Mouse (Mus musculus): ENCODE measurements around the gene Pole4. TPM values are rescaled to one million over a fixed set of nuclear protein-coding genes. Genes with fewer than 3 reads are reported as not detected.
"Not testable (repeated sequence)": the region's sequence is repeated elsewhere in the genome, so short reads cannot be mapped to it uniquely, and the experiment has no call there.

The Pole4 gene
- polyA plus RNA-seq, 1 experiment: 23.6 TPM

DNA sequence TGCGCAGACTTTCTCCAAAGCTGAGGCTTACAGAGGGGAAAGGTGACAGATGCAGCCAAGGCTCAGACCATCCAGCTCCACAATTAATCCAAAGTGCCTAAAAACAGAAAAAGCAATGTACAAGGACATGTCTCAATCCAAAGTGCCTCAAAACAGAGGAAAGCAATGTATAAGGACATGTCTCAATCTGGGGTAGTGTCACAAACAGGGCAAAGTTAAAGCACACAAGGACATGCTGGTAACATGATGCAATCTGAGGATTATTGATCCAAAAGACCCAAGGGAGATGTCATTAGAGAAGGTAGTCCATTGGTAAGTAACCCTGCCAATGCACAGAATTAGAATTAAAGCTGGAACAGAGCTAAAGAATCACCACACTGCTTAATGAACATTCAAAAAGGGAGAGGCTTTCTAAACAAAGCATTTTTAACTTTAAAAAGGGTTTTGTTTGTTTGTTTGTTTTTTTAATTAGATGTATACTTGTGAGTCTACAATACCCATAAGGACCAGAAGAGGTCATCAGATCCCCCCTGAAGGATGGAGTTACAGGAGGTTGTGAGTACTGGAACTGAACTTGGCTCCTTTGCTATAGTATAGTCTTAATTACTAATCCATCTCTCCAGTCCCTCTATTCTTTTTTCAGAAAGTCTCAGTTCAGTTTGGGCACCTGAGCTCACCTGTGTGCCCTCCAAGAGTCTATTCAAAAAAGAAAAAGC lies 57.1 kb downstream of the Pole4 start:
- H3K4me1 ChIP-seq (ENCODE audit: control insufficient read depth, insufficient read depth, insufficient read length): peaks cover 2% of the 10 kb centered on the region; the same call in 1 of the 2 replicates
- H3K36me3 ChIP-seq (ENCODE audit: control insufficient read depth, insufficient read depth, low read length): peaks cover 18% of the 10 kb centered on the region; the same call in 1 of the 2 replicates
- H3K27me3 ChIP-seq (ENCODE audit: control insufficient read depth, insufficient read depth, low read length): no peaks in the 10 kb centered on the region
- no peak overlapping the region for H3K27ac ChIP-seq (ENCODE audit: insufficient read depth, low read length)
- WGBS: 97% methylated on average over 1 of the region's 1 CpGs
- TF ChIP-seq POLR2A (IDR thresholded peaks at IDR 0.05; ENCODE audit: low read depth, low read length) (no peak), CTCF (IDR thresholded peaks at IDR 0.05; ENCODE audit: extremely low read depth, insufficient read depth, insufficient read length, insufficient replicate concordance) (no peak)
- H3K4me3 ChIP-seq (ENCODE audit: extremely low read depth, insufficient read depth, insufficient read length): no peak overlapping the region
- no peak for DNase-seq (ENCODE audit: low read depth in 1 of 2, low spot score in 2 of 2)

DNA sequence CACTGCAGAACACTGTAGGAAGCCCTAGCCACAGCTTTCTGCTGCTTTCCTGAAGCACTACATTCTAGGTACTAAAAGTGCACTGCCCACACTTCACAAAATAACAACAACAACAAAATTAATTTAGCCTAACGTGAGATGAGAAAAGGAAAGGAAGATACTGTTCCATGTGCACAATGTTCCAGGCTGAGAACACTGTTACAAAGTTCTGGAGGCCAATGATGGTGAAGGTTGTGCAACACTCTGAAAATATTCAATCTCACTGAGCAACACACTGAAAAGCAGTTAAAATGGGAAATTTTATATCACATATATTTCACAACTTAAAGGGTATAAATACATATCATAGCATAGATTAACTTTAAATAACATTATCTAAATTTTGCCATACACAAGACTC lies 58.2 kb downstream of the Pole4 start:
- peaks cover 2% of the 10 kb centered on the region; the same call in 1 of the 2 replicates for H3K4me1 ChIP-seq (ENCODE audit: control insufficient read depth, insufficient read depth, insufficient read length)
- WGBS: 90% methylated on average over 1 of the region's 1 CpGs
- H3K27ac ChIP-seq (ENCODE audit: insufficient read depth, low read length): no peak overlapping the region
- H3K4me3 ChIP-seq (ENCODE audit: extremely low read depth, insufficient read depth, insufficient read length): no peak overlapping the region
- DNase-seq (ENCODE audit: low read depth in 1 of 2, low spot score in 2 of 2): no peak
- TF ChIP-seq CTCF (IDR thresholded peaks at IDR 0.05; ENCODE audit: extremely low read depth, insufficient read depth, insufficient read length, insufficient replicate concordance): no peak
- TF ChIP-seq POLR2A (IDR thresholded peaks at IDR 0.05; ENCODE audit: low read depth, low read length): no peak
- H3K36me3 ChIP-seq (ENCODE audit: control insufficient read depth, insufficient read depth, low read length): peaks cover 20% of the 10 kb centered on the region; the same call in 1 of the 2 replicates
- H3K27me3 ChIP-seq (ENCODE audit: control insufficient read depth, insufficient read depth, low read length): no peaks in the 10 kb centered on the region

DNA sequence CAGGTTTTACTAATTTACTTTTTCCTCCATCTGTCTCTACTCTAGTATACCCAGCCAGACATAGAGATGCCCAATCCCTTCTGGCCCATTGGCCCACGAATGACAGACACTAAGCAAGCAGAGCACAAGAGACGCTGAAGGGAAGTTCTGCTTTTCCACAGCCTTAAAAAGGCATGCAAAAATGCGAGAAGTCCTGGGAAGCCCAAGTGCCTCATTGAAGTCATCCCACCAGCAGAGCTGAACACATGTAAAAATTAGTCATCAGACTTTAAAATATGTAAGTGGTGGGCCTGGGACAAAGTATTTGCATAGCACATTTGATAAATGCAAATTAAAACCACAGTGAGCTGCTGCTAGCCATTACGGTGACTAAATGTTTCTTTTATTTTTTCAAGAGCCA lies 65.1 kb downstream of the Pole4 start:
- 75% methylated on average over 4 of the region's 4 CpGs for WGBS
- H3K36me3 ChIP-seq (ENCODE audit: control insufficient read depth, insufficient read depth, low read length): peaks cover 6% of the 10 kb centered on the region; the same call in 1 of the 2 replicates
- no peak overlapping the region for H3K27ac ChIP-seq (ENCODE audit: insufficient read depth, low read length)
- DNase-seq (ENCODE audit: low read depth in 1 of 2, low spot score in 2 of 2): no peak
- no peaks in the 10 kb centered on the region for H3K27me3 ChIP-seq (ENCODE audit: control insufficient read depth, insufficient read depth, low read length)
- no peaks in the 10 kb centered on the region for H3K4me1 ChIP-seq (ENCODE audit: control insufficient read depth, insufficient read depth, insufficient read length)
- no peak overlapping the region for H3K4me3 ChIP-seq (ENCODE audit: extremely low read depth, insufficient read depth, insufficient read length)
- no peak for TF ChIP-seq CTCF (IDR thresholded peaks at IDR 0.05; ENCODE audit: extremely low read depth, insufficient read depth, insufficient read length, insufficient replicate concordance)
- TF ChIP-seq POLR2A (IDR thresholded peaks at IDR 0.05; ENCODE audit: low read depth, low read length): no peak

- H3K4me1 ChIP-seq (ENCODE audit: control insufficient read depth, insufficient read depth, insufficient read length); H3K4me3 ChIP-seq (ENCODE audit: extremely low read depth, insufficient read depth, insufficient read length); DNase-seq (ENCODE audit: low read depth in 1 of 2, low spot score in 2 of 2); H3K27me3 ChIP-seq (ENCODE audit: control insufficient read depth, insufficient read depth, low read length); H3K36me3 ChIP-seq (ENCODE audit: control insufficient read depth, insufficient read depth, low read length); H3K27ac ChIP-seq (ENCODE audit: insufficient read depth, low read length): not testable (repeated sequence)
- WGBS: 96% methylated on average over 7 of the region's 8 CpGs
Observed at GRCm38 (mm10) chr6:82625331-82625730, 79.8 kb downstream of the Pole4 start.

GRCm38 (mm10) chr6:82613201-82613600 lies 92.0 kb downstream of the Pole4 start:
- no peak for DNase-seq (ENCODE audit: low read depth in 1 of 2, low spot score in 2 of 2)
- WGBS: 80% methylated on average over 4 of the region's 4 CpGs
- no peaks in the 10 kb centered on the region for H3K36me3 ChIP-seq (ENCODE audit: control insufficient read depth, insufficient read depth, low read length)
- no peaks in the 10 kb centered on the region for H3K4me1 ChIP-seq (ENCODE audit: control insufficient read depth, insufficient read depth, insufficient read length)
- no peak overlapping the region for H3K27ac ChIP-seq (ENCODE audit: insufficient read depth, low read length)
- H3K4me3 ChIP-seq (ENCODE audit: extremely low read depth, insufficient read depth, insufficient read length): no peak overlapping the region
- TF ChIP-seq CTCF (IDR thresholded peaks at IDR 0.05; ENCODE audit: extremely low read depth, insufficient read depth, insufficient read length, insufficient replicate concordance) (no peak), POLR2A (IDR thresholded peaks at IDR 0.05; ENCODE audit: low read depth, low read length) (no peak)
- no peaks in the 10 kb centered on the region for H3K27me3 ChIP-seq (ENCODE audit: control insufficient read depth, insufficient read depth, low read length)

DNA sequence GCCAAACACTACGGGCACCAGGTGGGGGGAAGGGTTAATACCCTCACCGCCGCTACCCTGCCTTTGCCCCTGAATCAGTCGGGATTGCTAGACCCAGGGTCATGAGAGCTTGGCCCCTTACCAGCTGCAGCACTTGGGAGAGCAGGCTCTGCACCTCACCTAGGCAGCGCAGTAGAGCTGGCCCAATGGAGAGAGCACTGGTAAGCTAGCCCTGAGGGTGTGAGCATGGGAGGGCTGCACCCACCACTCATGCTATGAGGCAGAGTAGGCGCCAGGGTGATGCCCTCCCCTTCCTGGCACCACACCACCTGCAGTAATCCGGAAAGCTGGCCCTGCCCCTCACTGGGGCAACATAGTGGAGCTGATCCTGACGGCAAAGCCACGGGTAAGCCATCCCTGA lies 94.1 kb downstream of the Pole4 start:
- 82% methylated on average over 9 of the region's 9 CpGs for WGBS
- DNase-seq (ENCODE audit: low read depth in 1 of 2, low spot score in 2 of 2): no peak
- no peaks in the 10 kb centered on the region for H3K27me3 ChIP-seq (ENCODE audit: control insufficient read depth, insufficient read depth, low read length)
- H3K4me3 ChIP-seq (ENCODE audit: extremely low read depth, insufficient read depth, insufficient read length): no peak overlapping the region
- no peaks in the 10 kb centered on the region for H3K4me1 ChIP-seq (ENCODE audit: control insufficient read depth, insufficient read depth, insufficient read length)
- H3K36me3 ChIP-seq (ENCODE audit: control insufficient read depth, insufficient read depth, low read length): no peaks in the 10 kb centered on the region
- no peak overlapping the region for H3K27ac ChIP-seq (ENCODE audit: insufficient read depth, low read length)
- TF ChIP-seq CTCF (IDR thresholded peaks at IDR 0.05; ENCODE audit: extremely low read depth, insufficient read depth, insufficient read length, insufficient replicate concordance) (no peak), POLR2A (IDR thresholded peaks at IDR 0.05; ENCODE audit: low read depth, low read length) (no peak)

- Histone ChIP-seq H3K27ac (ENCODE audit: insufficient read depth, low read length) (no peak overlapping the region), H3K4me1 (ENCODE audit: control insufficient read depth, insufficient read depth, insufficient read length) (no peaks in the 10 kb centered on the region)
Observed at GRCm38 (mm10) chr6:82609339-82609926, 95.7 kb downstream of the Pole4 start.

More at GRCm38 (mm10) chr6:82609339-82609926, 95.7 kb downstream of the Pole4 start:
- no peak for DNase-seq (ENCODE audit: low read depth in 1 of 2, low spot score in 2 of 2)
- 83% methylated on average over 7 of the region's 7 CpGs for WGBS
- Histone ChIP-seq H3K27me3 (ENCODE audit: control insufficient read depth, insufficient read depth, low read length) (no peaks in the 10 kb centered on the region), H3K36me3 (ENCODE audit: control insufficient read depth, insufficient read depth, low read length) (no peaks in the 10 kb centered on the region), H3K4me3 (ENCODE audit: extremely low read depth, insufficient read depth, insufficient read length) (no peak overlapping the region)
- no peak for TF ChIP-seq POLR2A (IDR thresholded peaks at IDR 0.05; ENCODE audit: low read depth, low read length)
- TF ChIP-seq CTCF (IDR thresholded peaks at IDR 0.05; ENCODE audit: extremely low read depth, insufficient read depth, insufficient read length, insufficient replicate concordance): no peak
